Mouse (Mus musculus): ENCODE measurements around the gene Mdm2. TPM values are rescaled to one million over a fixed set of nuclear protein-coding genes. Genes with fewer than 3 reads are reported as not detected.

Mdm2 gene
- polyA plus RNA-seq, 1 experiment from 2014 or later = 47.7 TPM

GRCm38 (mm10) chr10:117643711-117644428 is 66.7 kb downstream of the Mdm2 start:
- 84% methylated on average over 12 of the region's 12 CpGs for WGBS
- H3K27me3 ChIP-seq = no peaks in the 10 kb centered on the region
- no peak overlapping the region for H3K4me2 ChIP-seq
- H3K4me1 ChIP-seq = no peaks in the 10 kb centered on the region
- H3K4me3 ChIP-seq = no peak overlapping the region
- H3K27ac ChIP-seq = no peak overlapping the region
- H3K36me3 ChIP-seq = no peaks in the 10 kb centered on the region
- H3K9ac ChIP-seq = no peak overlapping the region
- ATAC-seq (ENCODE audit: borderline replicate concordance, extremely low read depth, low FRiP score, low TSS enrichment) = no peak
- H3K9me3 ChIP-seq = no peaks in the 10 kb centered on the region

GRCm38 (mm10) chr10:117643302-117643701 is 67.3 kb downstream of the Mdm2 start:
- no peak overlapping the region for H3K4me2 ChIP-seq
- 64% methylated on average over 6 of the region's 6 CpGs for WGBS
- ATAC-seq (ENCODE audit: borderline replicate concordance, extremely low read depth, low FRiP score, low TSS enrichment) = no peak
- H3K4me1 ChIP-seq = no peaks in the 10 kb centered on the region
- no peak overlapping the region for H3K9ac ChIP-seq
- H3K4me3 ChIP-seq = no peak overlapping the region
- no peaks in the 10 kb centered on the region for H3K36me3 ChIP-seq
- no peaks in the 10 kb centered on the region for H3K27me3 ChIP-seq
- H3K9me3 ChIP-seq = no peaks in the 10 kb centered on the region
- no peak overlapping the region for H3K27ac ChIP-seq

GRCm38 (mm10) chr10:117642491-117643262 is 67.9 kb downstream of the Mdm2 start:
- Histone ChIP-seq H3K4me2 (no peak overlapping the region), H3K9ac (no peak overlapping the region), H3K36me3 (no peaks in the 10 kb centered on the region), H3K4me1 (no peaks in the 10 kb centered on the region), H3K9me3 (no peaks in the 10 kb centered on the region), H3K27ac (no peak overlapping the region), H3K4me3 (no peak overlapping the region), H3K27me3 (no peaks in the 10 kb centered on the region)
- WGBS = 86% methylated on average over 15 of the region's 15 CpGs
- no peak for ATAC-seq (ENCODE audit: borderline replicate concordance, extremely low read depth, low FRiP score, low TSS enrichment)

- ATAC-seq (ENCODE audit: borderline replicate concordance, extremely low read depth, low FRiP score, low TSS enrichment) = no peak
- H3K27ac ChIP-seq = no peak overlapping the region
- 83% methylated on average over 9 of the region's 9 CpGs for WGBS
- no peak overlapping the region for H3K4me2 ChIP-seq
- no peaks in the 10 kb centered on the region for H3K9me3 ChIP-seq
- H3K9ac ChIP-seq = no peak overlapping the region
- H3K4me1 ChIP-seq = no peaks in the 10 kb centered on the region
- no peak overlapping the region for H3K4me3 ChIP-seq
- H3K36me3 ChIP-seq = no peaks in the 10 kb centered on the region
- no peaks in the 10 kb centered on the region for H3K27me3 ChIP-seq
Observed at GRCm38 (mm10) chr10:117642201-117642450, 68.4 kb downstream of the Mdm2 start.

- Histone ChIP-seq H3K4me1 (no peaks in the 10 kb centered on the region), H3K4me3 (no peak overlapping the region), H3K4me2 (no peak overlapping the region; the same call in 1 of the 2 replicates), H3K9ac (no peak overlapping the region), H3K9me3 (no peaks in the 10 kb centered on the region), H3K27ac (no peak overlapping the region), H3K27me3 (no peaks in the 10 kb centered on the region), H3K36me3 (no peaks in the 10 kb centered on the region)
- 56% methylated on average over 20 of the region's 20 CpGs for WGBS
- ATAC-seq (ENCODE audit: borderline replicate concordance, extremely low read depth, low FRiP score, low TSS enrichment) = no peak
Observed at GRCm38 (mm10) chr10:117641400-117642200, 69.0 kb downstream of the Mdm2 start.

- H3K36me3 ChIP-seq = no peaks in the 10 kb centered on the region
- no peak for ATAC-seq (ENCODE audit: borderline replicate concordance, extremely low read depth, low FRiP score, low TSS enrichment)
- no peaks in the 10 kb centered on the region for H3K9me3 ChIP-seq
- H3K4me1 ChIP-seq = no peaks in the 10 kb centered on the region
- 74% methylated on average over 7 of the region's 7 CpGs for WGBS
- H3K4me2 ChIP-seq = no peak overlapping the region
- H3K27ac ChIP-seq = no peak overlapping the region
- H3K9ac ChIP-seq = no peak overlapping the region
- no peak overlapping the region for H3K4me3 ChIP-seq
- H3K27me3 ChIP-seq = no peaks in the 10 kb centered on the region
Observed at GRCm38 (mm10) chr10:117640595-117641078, 69.9 kb downstream of the Mdm2 start.

- Histone ChIP-seq H3K9me3 (no peaks in the 10 kb centered on the region), H3K4me1 (no peaks in the 10 kb centered on the region), H3K9ac (no peak overlapping the region), H3K4me2 (no peak overlapping the region), H3K4me3 (no peak overlapping the region), H3K27me3 (no peaks in the 10 kb centered on the region), H3K27ac (no peak overlapping the region), H3K36me3 (no peaks in the 10 kb centered on the region)
- ATAC-seq (ENCODE audit: borderline replicate concordance, extremely low read depth, low FRiP score, low TSS enrichment) = no peak
- 50% methylated on average over 21 of the region's 21 CpGs for WGBS
Observed at GRCm38 (mm10) chr10:117639899-117640594, 70.5 kb downstream of the Mdm2 start.

- Histone ChIP-seq H3K4me3 (no peak overlapping the region), H3K4me1 (no peaks in the 10 kb centered on the region), H3K9me3 (no peaks in the 10 kb centered on the region), H3K27ac (no peak overlapping the region), H3K9ac (no peak overlapping the region), H3K36me3 (no peaks in the 10 kb centered on the region), H3K4me2 (no peak overlapping the region), H3K27me3 (no peaks in the 10 kb centered on the region)
- WGBS = 84% methylated on average over 8 of the region's 8 CpGs
- ATAC-seq (ENCODE audit: borderline replicate concordance, extremely low read depth, low FRiP score, low TSS enrichment) = no peak
Observed at GRCm38 (mm10) chr10:117639221-117639599, 71.3 kb downstream of the Mdm2 start.

Other genes starting within 250 kb of the Mdm2 start
- 41.8 and 49.3 TPM in 2 replicates for gene Cpm, start 81.3 kb downstream of the Mdm2 start, polyA plus RNA-seq (2015; fragmentation: Nextera tagmentation; extraction: Ambion mirVana)
- 17.5 and 18.5 TPM in 2 replicates for gene Slc35e3, start 35.6 kb upstream of the Mdm2 start, polyA plus RNA-seq (2015; fragmentation: Nextera tagmentation; extraction: Ambion mirVana)
- 74.7 and 75.8 TPM in 2 replicates for gene Nup107, start 81.9 kb upstream of the Mdm2 start, polyA plus RNA-seq (2015; fragmentation: Nextera tagmentation; extraction: Ambion mirVana)
- 212 and 219 TPM in 2 replicates for gene Rap1b, start 135.3 kb upstream of the Mdm2 start, polyA plus RNA-seq (2015; fragmentation: Nextera tagmentation; extraction: Ambion mirVana)